Mouse (Mus musculus) kidney, postnatal 14 days (tissue): ENCODE results near the gene Olfr1185-ps1.
"Not testable (repeated sequence)": the region's sequence is repeated elsewhere in the genome, so short reads cannot be mapped to it uniquely, and the experiment has no call there.

Experiments used
- DNase-seq: peaks from one replicate; pipeline ENCODE4 v3.0.0; 2022; ENCODE audit warnings: mixed read lengths

Olfr1185-ps1 gene

DNA sequence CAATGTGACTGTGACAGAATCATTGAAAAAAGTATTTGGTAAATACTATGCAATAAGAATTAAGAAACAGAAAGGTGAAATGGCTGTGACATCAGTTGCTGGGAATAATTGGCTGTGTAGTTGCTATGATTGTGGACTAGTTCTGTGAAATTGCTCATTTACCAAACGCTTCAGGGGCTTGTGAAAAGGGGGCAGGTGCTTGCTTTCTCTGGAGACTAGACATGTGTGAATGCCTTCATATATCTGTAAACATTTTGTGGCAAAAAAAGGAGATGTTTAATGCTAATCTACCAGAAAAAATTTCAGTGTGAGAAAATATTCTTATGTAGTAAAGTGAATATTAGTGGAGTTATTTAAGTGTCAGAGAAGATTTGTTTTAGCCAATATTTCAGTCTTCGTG, at the start of gene Olfr1185-ps1:
TSS of gene Olfr1185-ps1 (plus strand) at position 301 of the 400 bp plus-strand sequence.
- no peak for DNase-seq

DNA sequence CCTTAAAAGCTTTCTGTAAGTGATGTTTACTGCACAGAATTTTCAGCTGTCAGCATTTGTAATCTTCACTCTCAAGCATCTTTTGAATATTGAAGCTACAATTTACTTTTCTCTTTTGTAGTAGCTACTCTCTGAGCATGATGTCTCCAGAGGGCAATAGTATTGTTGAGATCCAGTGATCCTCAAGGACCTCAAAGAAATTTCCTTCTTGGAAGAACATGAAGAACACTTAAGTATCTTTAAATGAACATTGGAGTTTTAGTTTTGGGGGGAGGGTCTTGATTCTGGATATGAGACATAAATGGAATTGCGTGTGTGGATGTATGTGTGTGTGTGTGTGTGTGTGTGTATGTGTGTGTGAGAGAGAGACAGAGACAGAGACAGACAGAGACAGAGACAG, 44.1 kb upstream of the Olfr1185-ps1 start, which contains the start of gene Gm13757:
TSS of gene Gm13757 (minus strand) at position 101 of the 400 bp plus-strand sequence.
- no peak for DNase-seq

DNA sequence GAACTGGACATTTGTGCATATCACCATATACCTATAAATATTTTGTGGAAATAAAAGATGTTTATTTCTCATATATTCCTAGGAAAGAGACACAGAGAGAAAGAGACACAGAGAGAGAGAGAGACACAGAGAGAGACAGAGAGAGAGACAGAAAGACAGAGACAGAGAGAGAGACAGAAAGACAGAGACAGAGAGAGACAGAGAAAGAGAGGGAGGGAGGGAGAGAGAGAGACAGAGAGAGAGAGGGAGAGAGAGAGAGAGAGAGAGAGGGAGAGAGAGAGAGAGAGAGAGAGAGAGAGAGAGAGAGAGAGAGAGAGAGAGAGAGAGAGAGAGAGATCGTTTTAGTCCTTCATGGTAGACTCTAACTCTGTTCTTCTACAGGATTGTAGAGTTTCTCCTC, 38.6 kb upstream of the Olfr1185-ps1 start, which contains the start of gene Olfr1183:
TSS of gene Olfr1183 (plus strand) at position 301 of the 400 bp plus-strand sequence.
- DNase-seq, result not testable (repeated sequence)

DNA sequence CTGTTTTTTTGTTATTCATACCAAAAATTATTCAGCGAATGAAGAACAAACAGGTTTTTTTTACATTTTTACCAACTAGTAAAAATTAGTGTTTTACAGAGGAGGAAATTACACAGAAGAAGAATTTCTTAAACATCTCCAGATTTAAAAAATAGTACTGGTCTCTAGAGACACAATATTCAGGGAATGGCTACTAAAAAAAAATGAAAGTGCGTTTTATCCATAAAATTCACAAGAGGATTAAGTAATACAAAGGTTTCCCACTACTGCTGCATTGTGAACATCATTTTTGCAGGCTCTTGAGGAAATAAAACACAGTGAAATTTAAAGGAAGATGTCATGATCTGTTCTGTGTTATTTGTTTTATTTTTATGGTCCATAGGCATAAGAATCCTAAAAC, 9.8 kb upstream of the Olfr1185-ps1 start, which contains the start of gene Olfr1184:
TSS of gene Olfr1184 (plus strand) at position 301 of the 400 bp plus-strand sequence.
- DNase-seq, result no peak

DNA sequence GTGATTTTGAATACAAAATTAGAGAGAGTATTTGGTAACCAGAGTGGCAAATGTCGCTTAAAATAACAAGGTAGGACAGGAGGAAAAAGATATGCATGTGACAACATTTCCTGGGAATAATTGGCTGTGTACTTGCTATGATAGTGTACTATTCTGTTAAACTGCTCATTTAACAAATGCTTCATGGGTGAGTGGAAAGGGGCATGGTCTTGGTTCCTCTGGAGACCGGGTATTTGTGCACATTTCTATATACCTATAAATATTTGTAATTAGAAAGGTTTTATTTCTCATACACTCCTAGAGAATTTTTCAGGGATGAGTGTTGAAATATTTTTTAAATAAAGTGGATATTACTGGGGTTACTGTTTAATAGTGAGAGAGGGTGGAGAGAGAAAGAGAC, 25.1 kb downstream of the Olfr1185-ps1 start, which contains the start of gene Olfr1186:
TSS of gene Olfr1186 (plus strand) at position 301 of the 400 bp plus-strand sequence.
- no peak for DNase-seq

DNA sequence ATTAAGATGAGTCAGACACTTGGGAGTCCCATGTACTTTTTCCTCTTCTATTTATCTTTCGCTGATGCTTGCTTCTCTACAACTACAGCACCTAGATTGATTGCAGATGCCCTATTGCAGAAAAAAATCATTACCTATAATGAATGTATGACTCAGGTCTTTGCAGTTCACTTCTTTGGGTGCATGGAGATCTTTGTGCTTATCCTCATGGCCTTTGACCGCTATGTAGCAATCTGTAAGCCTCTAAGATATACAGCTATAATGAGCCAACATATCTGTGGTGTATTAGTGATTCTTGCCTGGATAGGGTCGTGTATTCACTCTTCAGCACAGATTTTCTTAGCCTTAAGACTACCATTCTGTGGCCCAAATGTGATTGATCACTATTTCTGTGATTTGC, 32.6 kb downstream of the Olfr1185-ps1 start:
- no peak for DNase-seq
